Mouse (Mus musculus): ENCODE results near the gene Ret.

The Ret gene

DNA sequence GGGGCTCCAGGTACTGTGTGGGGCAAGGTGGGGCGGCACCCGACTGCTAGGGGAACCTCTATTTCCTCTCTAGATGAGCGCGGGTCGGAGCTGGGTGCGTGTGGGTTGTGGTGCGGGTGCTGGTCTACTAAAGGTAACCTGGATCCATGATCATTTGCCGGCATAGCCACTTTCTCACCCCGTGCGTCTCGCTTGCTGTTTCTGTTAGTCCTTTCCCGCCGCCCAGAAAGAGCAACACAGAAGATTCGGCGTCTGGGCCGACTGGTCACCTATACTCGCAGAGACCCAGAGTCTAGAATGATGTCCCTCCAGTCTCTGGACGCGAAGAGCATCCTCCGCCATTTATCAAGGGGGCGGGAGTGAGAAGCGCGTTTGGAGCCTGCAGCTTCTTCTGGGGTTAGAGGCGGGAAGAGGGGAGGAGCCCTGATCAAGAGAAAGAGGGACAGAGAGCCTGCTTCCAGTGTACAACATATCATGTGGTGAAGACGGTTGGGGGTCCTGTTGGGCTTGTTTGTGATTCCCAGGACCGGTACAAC lies at the start of gene Ret:
TSS of gene Ret (minus strand) at position 279 of the 536 bp plus-strand sequence.
- DNase-seq (ENCODE audit: low spot score in 2 of 2) = no peak

- no peak for DNase-seq (ENCODE audit: low spot score in 2 of 2)
These were observed 49.6 kb upstream of the Ret start for GRCm38 (mm10) chr6:118247161-118247560.

GRCm38 (mm10) chr6:118244106-118244505 lies 46.6 kb upstream of the Ret start:
- no peak for DNase-seq (ENCODE audit: low spot score in 2 of 2)

DNA sequence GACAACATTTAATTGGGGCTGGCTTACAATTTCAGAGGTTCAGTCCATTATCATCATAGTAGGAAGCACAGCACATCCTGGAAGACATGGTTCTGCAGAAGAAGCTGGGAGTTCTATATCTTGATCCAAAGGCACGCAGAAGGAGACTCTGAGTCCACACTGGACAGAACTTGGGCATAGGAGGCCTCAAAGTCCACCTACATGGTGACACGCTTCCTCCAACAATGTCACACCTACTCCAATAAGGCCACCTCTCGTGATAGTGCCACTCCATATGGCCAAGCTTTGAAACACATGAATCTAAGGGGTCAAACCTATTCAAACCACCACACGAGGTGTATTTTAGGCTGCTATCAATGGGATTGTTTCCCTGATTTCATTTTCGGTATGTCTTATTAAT lies 45.4 kb upstream of the Ret start:
- no peak for DNase-seq (ENCODE audit: low spot score in 2 of 2)

DNA sequence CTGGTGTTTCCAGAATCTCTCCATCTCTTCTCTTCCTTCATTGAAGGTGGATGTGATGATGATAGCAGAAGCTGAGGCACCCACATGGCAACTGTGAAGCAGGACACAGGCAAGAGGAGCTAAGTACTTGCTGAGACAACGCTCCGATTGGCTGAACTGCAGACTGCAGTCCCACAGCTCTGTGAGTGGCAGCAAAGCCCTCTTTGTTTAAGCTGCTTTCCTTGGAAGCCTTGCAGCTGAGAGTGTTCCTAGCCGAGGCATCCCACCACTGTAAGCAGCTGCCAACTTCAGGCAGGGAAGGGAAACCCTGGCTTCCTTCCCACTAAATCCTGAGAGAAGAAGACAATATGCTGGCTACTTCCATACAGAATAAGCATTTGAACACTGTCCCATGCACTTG lies 28.6 kb upstream of the Ret start:
- peak in 1 of 2 experiments; percentile 5 for DNase-seq (ENCODE audit: low spot score in 2 of 2)

DNA sequence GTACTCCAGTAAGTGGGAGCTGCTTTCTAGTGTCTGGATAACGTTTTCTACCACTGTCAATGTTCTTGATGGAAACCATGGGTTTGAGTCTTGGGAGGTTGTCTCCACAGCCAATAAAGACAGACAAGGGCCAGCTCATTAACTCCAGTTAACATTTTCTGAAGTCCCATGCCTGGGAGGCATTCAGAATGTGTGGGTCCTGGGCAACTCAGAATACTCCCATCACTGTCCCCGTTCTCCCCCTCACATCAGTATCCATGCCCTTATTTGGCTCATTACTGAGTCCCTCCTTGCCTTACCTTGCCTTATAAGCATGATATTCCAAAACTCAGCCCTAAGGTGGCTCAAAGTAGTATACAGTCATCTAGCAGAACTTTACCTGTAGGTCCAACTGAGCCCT lies 25.0 kb upstream of the Ret start:
- no peak for DNase-seq (ENCODE audit: low spot score in 2 of 2)

GRCm38 (mm10) chr6:118215676-118216075 lies 18.2 kb upstream of the Ret start:
- DNase-seq (ENCODE audit: low spot score in 2 of 2) = no peak

DNA sequence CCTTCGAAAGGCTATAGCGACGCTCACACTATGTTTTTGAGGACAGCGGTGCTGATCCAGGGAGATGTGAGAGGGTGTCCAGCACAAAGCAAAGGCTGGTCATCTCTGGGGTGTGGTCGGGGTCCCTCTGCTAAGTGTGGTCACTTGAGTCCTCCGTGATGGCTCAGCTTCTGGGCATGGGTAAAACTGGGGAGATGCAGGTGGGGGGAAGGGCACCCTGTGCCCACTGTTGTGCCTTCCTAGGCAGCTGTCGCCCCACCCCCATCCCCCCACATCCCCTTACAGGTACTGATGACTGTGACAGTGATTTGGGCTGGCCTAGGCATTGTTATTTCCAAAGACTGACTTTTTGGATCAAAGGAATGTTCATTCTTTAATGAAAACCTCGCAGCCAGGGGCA lies 10.8 kb upstream of the Ret start:
- no peak for DNase-seq (ENCODE audit: low spot score in 2 of 2)

- DNase-seq (ENCODE audit: low spot score in 2 of 2) = no peak
These were observed 8.9 kb upstream of the Ret start for GRCm38 (mm10) chr6:118206386-118206785.

DNA sequence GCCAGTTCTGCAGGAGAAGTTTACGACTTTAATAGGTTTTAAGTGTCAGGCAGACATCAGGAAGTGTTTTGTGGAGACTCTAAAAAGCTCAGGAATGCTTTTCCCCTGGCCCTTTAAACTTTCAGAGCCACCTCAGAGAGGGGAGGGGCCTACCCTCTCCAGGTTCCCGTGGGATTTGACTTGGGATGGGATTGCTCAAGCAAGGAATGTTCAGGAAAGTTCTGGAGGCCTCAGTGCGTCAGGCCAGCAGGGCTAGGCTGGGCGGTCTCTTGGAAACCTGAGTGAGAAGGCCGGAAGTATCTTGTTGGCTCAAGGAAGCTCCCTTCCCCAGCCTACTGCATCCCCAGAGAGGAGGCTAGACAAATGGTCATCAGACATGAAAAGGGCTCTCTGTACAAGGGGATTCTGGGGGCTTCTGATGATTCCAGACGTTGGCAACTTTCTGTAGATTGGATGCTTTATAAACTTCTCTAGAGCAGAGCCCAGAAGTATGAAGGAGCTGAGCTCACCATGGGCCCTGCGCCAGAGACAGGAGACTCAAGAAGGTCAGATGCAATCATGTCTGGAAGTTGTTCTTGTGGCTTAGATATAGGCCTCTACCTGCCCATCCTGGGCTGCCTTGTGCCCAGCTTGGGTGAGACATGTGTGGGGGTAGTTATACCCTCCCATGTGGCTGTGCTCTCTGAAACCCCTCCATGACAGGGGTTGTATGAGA lies 7.8 kb upstream of the Ret start:
- DNase-seq (ENCODE audit: low spot score in 2 of 2) = no peak

GRCm38 (mm10) chr6:118204112-118204511 lies 6.6 kb upstream of the Ret start:
- no peak for DNase-seq (ENCODE audit: low spot score in 2 of 2)

DNA sequence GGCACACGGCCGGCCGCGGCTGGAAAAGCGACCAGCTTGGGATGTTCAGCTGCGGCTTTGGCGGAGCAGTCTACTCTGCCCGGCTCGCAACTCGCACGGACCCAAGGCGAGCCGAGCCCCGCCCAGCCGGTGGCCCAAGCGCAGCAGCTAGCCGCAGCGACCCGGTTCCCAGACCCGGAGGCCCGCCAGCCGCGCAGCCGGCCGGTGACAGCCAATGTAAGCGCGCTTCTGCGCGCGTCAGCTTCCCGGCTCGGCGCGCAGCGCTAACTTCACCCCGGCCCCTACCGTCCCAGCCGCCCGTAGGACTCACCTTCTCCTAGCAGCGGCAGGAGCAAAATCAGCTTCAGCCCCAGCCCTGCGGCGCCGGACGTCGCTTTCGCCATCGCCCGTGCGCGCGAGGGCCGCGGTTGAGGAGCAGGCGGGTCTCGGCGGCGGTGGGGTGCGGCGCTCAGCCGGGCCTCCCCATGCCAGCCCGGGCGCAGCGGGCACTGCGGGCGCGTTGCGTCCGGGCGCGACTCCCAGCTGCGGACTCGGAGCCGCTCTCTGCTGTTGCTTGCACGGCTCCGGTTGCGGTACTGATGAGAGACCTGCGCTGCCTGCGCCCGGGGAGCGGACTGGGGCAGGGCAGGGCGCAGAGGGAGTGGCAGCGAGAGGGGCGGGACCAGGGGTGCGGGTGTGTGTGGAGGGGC lies 623 bp downstream of the Ret start:
- DNase-seq (ENCODE audit: low spot score in 2 of 2) = no peak

DNA sequence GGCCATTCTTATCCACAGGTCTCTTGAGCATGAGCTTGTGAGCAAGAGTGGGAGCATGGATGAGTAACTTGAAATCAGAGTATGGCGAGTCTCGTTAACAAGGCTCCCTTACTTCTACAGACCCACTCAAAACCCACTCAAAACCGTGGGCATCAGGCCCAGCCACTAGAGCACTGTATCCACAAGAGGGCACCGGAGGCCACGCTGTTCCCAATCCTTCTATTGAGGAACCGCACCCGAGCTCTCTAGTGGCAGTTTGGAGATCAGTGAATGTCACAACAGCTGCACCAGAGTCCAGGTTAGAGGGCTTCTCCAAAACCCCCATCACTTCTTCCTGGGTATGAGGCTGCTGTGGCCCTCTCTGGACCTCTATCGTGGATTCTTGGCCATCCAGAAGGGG lies 2.4 kb downstream of the Ret start:
- peak; percentile 42 to 55 for DNase-seq (ENCODE audit: low spot score in 2 of 2)

GRCm38 (mm10) chr6:118192882-118193281 lies 4.6 kb downstream of the Ret start:
- DNase-seq (ENCODE audit: low spot score in 2 of 2) = no peak

- no peak for DNase-seq (ENCODE audit: low spot score in 2 of 2)
These were observed 5.3 kb downstream of the Ret start for GRCm38 (mm10) chr6:118192199-118192598.

DNA sequence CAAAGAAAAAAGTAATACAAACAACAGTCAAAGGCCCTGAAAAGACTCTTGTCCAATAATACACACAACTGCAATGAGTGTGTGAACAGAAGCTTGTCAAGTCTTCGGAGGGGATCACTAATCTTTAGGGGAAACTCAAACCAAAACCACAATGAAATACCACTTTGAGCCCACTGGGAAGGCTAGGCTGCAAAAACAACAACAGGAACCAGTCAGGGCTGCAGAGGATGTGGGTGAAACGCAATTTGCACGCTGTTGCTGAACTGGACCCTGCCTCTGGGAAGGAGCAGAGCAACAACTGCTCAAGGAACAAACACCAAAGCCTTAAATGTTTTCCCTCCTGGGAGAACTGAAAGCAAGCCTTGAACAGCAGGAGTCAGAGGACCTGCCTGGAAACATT lies 7.8 kb downstream of the Ret start:
- no peak for DNase-seq (ENCODE audit: low spot score in 2 of 2)

GRCm38 (mm10) chr6:118188599-118188998 lies 8.9 kb downstream of the Ret start:
- no peak for DNase-seq (ENCODE audit: low spot score in 2 of 2)

DNA sequence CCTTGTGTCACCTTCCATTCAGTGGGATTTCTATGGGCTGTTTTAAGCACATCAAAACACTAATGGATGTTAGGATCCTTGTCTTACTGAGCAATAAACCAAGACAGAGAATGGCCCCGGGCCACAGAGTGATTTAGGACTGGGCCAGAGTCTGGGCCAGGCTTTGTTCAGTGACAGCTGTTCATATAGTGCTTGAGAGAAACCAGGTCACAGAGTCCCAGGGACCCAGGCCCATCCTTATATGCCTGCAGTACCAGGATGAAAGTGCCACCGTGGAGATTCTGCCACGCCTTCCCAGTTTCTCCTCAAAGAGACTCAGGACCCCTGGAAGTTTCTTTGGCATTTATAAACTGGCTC lies 10.3 kb downstream of the Ret start:
- no peak for DNase-seq (ENCODE audit: low spot score in 2 of 2)

- no peak for DNase-seq (ENCODE audit: low spot score in 2 of 2)
These were observed 10.8 kb downstream of the Ret start for GRCm38 (mm10) chr6:118186620-118187284.

DNA sequence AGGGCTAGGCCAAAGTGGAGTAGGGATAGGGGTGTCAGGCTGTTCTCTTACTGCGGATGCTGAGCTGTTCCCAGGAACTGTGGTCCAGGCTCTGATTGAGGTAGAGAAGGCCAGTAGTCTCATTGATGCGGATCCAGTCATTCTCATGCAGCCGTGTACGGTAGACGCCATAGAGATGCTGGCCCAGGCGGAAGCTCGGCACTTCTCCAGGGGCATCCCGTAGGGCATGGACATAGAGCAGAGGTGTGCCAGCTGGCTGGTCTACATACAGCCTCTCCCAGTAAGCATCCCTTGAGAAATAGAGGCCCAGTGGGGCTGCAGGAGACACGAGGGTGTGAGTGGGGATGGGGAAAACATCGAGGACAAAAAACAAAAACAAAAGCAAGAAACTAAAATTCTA lies 13.4 kb downstream of the Ret start:
- no peak for DNase-seq (ENCODE audit: low spot score in 2 of 2)

DNA sequence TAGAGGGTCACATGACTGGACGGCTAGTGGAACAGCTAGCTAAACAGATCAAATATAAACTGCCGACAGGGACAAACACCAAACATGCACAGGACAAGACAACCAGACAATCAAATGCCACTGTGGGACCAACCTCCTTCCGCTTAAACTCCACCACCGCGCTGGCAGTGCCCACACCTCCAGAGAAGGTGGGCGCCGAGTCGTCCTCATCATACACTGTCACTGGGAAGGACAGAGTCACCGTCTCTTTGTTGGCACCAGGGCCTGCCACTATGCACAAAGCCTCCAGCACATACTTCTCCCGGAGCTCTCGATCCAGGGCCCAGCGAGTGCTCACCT lies 17.5 kb downstream of the Ret start:
- no peak for DNase-seq (ENCODE audit: low spot score in 2 of 2)

DNA sequence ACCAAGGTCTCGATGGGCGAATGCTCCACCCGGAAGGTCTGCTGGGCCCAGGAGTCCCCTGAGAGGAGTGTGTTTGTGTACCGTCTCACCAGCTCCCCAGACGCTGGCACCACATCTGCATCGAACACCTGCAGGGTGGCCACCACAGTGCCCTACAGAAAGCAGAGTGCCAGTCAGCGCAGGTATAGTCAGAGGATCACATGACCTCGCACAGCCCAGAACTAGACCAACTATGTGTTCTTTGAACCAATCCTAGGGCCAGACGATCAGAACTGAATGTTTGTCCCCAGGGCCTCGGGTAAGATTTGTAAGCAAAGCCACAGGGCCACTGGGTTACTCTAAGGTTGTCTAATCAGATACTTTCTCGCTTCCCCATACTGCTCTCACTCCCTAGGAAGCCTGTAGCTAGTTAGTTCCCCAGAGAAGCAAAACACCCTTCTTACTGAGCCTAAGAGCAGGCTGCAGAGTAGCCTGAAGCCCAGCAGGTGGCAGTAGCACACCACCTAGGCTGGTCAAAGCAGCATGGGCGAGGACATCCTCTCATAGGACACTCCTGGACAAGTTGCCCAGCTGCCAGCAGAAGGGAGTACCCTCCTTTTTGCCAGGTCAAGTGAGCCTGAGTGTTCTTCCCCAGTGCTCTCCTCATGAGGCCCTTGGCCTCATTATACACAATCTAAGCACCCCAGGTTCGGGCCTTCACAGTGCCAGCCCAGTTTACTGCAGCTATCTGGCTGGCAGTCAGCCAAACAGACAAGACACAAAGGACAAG lies 18.0 kb downstream of the Ret start:
- DNase-seq (ENCODE audit: low spot score in 2 of 2) = peak; percentile 27 to 67
